Mouse (Mus musculus) hindbrain, embryonic 10.5 days (tissue): ENCODE data around the gene Tet1. TPM values are rescaled to one million over a fixed set of nuclear protein-coding genes. Genes with fewer than 3 reads are reported as not detected.

ENCODE experiments used
- DNase-seq: peaks from one replicate; pipeline ENCODE4 v3.0.0-alpha.2; 2017; ENCODE audit warnings: low spot score
- H3K27ac ChIP-seq: fragments of 300-500 bp; sonication (generic); 2 replicates; pipeline ENCODE4 v1.5.1; 2016; ENCODE audit warnings: mild to moderate bottlenecking, moderate library complexity
- H3K27me3 ChIP-seq: fragments of 300-500 bp; sonication (generic); 2 replicates; pipeline ENCODE4 v1.6.1; 2016; ENCODE audit warnings: mild to moderate bottlenecking; ENCODE audit not compliant: poor library complexity, insufficient read depth, severe bottlenecking
- H3K36me3 ChIP-seq: fragments of 300-500 bp; sonication (generic); 2 replicates; pipeline ENCODE4 v1.6.1; 2016; ENCODE audit warnings: mild to moderate bottlenecking, moderate library complexity
- H3K4me1 ChIP-seq: fragments of 300-500 bp; sonication (generic); replicated peaks from 2 replicates; pipeline ENCODE4 v1.6.1; 2016; ENCODE audit warnings: mild to moderate bottlenecking
- H3K4me3 ChIP-seq: fragments of 300-500 bp; sonication (generic); 2 replicates; pipeline ENCODE4 v1.5.1; 2016; ENCODE audit warnings: mild to moderate bottlenecking, moderate library complexity
- H3K9me3 ChIP-seq: fragments of 300-500 bp; sonication (generic); 2 replicates; pipeline ENCODE4 v1.6.1; 2016; ENCODE audit warnings: mild to moderate bottlenecking, moderate library complexity
- WGBS: fragments of 180-500 bp; shearing (Covaris S2); methylation state at CpG from one replicate; pipeline ENCODE4 v1.1.7; 2016; 5-methylcytosine and 5-hydroxymethylcytosine counted together
- polyA plus RNA-seq: library from polyadenylated mRNA; unstranded; fragments of >200 nt; fragmentation: Nextera tagmentation; extraction: Ambion mirVana; gene quantifications from 2 replicates; pipeline ENCODE4 v1.2.1, GENCODE M21; 2016

Tet1 gene
- polyA plus RNA-seq, 1 experiment from 2014 or later, result 26.7 TPM

DNA sequence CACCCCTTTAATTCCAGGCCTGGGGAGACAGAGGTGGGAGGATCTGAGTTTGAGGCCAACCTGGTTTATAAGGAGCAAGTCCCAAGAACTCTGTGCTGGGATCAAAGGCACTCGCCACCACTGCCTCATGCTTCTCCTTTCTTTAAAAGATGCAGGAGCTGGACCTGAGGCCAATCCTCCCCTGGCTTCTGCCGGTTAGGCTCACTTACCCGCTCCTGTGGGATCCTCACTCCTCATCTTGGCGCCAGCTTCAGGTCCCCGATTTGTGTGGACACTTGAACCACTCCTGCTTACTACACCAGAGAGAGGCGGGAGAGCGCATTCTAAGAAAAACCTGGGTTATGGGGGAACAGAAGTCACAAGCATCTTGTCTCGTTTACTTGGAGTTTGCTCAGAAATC lies 7.0 kb downstream of the Tet1 start:
- H3K9me3 ChIP-seq, result no peaks in the 10 kb centered on the region
- no peak for DNase-seq
- H3K36me3 ChIP-seq, result no peaks in the 10 kb centered on the region
- no peaks in the 10 kb centered on the region for H3K4me1 ChIP-seq
- WGBS, result 49% methylated on average over 8 of the region's 8 CpGs
- no peak overlapping the region for H3K27ac ChIP-seq
- H3K27me3 ChIP-seq, result no peaks in the 10 kb centered on the region
- H3K4me3 ChIP-seq, result no peak overlapping the region

- no peak for DNase-seq
- no peak overlapping the region for H3K27ac ChIP-seq
- H3K27me3 ChIP-seq, result no peaks in the 10 kb centered on the region
- no peaks in the 10 kb centered on the region for H3K36me3 ChIP-seq
- H3K4me1 ChIP-seq, result no peaks in the 10 kb centered on the region
- WGBS, result 96% methylated on average over 4 of the region's 4 CpGs
- H3K9me3 ChIP-seq, result no peaks in the 10 kb centered on the region
- no peak overlapping the region for H3K4me3 ChIP-seq
Measured at GRCm38 (mm10) chr10:62900144-62900543, 8.7 kb downstream of the Tet1 start.

DNA sequence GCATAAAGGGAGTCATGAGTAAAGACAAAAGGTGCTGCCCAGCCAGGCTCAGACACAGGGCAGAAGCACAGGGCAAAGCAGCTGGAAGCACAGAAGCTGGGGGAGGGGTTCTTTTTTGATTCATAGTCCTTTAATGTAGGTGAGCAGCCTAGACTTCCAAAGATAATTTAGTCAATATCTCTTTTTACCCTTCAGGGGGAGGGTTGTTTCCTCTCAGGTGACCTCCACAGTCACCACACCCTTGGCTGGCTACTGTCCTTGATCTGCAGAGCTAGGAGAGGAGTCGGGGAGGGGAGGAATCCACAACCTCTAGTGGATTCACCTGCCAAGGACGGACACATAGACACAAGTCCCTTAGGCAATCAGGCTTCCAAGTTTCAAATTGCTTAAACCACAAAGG lies 10.7 kb downstream of the Tet1 start:
- 84% methylated on average over 2 of the region's 2 CpGs for WGBS
- no peaks in the 10 kb centered on the region for H3K9me3 ChIP-seq
- no peaks in the 10 kb centered on the region for H3K4me1 ChIP-seq
- H3K27ac ChIP-seq, result no peak overlapping the region
- no peak overlapping the region for H3K4me3 ChIP-seq
- no peak for DNase-seq
- H3K36me3 ChIP-seq, result no peaks in the 10 kb centered on the region
- H3K27me3 ChIP-seq, result no peaks in the 10 kb centered on the region

- 91% methylated on average over 3 of the region's 3 CpGs for WGBS
Measured at GRCm38 (mm10) chr10:62897437-62897836, 11.4 kb downstream of the Tet1 start.

DNA sequence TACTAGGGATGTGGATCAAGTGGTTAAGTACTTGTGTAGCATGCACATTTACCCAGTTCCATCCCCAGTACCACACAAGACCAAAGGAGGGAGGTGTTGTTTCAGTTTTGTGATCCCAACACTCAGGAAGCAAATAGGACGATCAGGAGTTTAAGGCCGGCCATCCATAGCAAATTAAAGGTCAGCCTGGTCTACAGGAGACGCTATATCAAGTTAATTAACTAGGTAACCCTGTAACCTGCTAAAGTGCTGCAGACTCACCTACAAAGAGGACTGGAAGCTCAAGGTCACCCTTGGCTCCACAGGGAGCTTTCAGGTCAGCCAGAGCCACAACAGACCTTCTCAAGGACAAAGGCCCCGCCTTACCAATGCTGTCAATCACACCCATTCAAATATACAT lies 12.0 kb downstream of the Tet1 start:
- H3K27ac ChIP-seq, result no peak overlapping the region

More at GRCm38 (mm10) chr10:62897437-62897836, 11.4 kb downstream of the Tet1 start:
- Histone ChIP-seq H3K36me3 (no peaks in the 10 kb centered on the region), H3K27ac (no peak overlapping the region), H3K4me1 (no peaks in the 10 kb centered on the region), H3K27me3 (no peaks in the 10 kb centered on the region), H3K4me3 (no peak overlapping the region), H3K9me3 (no peaks in the 10 kb centered on the region)
- DNase-seq, result no peak

DNA sequence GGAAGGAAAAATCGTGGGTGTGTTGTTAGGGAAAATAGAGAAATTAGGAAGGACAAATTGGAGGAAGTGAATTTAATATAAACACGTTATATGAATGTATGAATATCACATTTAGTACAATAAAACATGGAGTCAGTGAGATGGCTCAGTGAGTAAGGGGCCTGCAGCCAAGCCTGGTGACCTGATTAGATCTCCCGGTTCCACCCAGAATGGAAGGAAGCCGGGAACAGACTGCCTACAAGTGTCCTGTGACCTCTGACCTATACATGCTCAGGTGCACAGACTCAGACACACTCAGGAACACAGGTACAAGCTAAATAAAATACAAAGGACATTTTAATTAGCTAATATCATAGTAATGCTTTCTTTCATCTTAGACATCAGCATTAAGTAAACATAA lies 12.8 kb downstream of the Tet1 start:
- Histone ChIP-seq H3K9me3 (no peaks in the 10 kb centered on the region), H3K27me3 (no peaks in the 10 kb centered on the region), H3K36me3 (no peaks in the 10 kb centered on the region), H3K27ac (no peak overlapping the region), H3K4me1 (no peaks in the 10 kb centered on the region), H3K4me3 (no peak overlapping the region)
- WGBS, result 76% methylated on average over 4 of the region's 4 CpGs
- no peak for DNase-seq

More for the DNA sequence above, 12.0 kb downstream of the Tet1 start:
- no peaks in the 10 kb centered on the region for H3K27me3 ChIP-seq
- no peaks in the 10 kb centered on the region for H3K4me1 ChIP-seq
- H3K9me3 ChIP-seq, result no peaks in the 10 kb centered on the region
- DNase-seq, result no peak
- WGBS, result 74% methylated on average over 4 of the region's 4 CpGs
- no peaks in the 10 kb centered on the region for H3K36me3 ChIP-seq
- H3K4me3 ChIP-seq, result no peak overlapping the region

GRCm38 (mm10) chr10:62895386-62895785 lies 13.4 kb downstream of the Tet1 start:
- 80% methylated on average over 6 of the region's 6 CpGs for WGBS
- Histone ChIP-seq H3K27ac (no peak overlapping the region), H3K9me3 (no peaks in the 10 kb centered on the region), H3K4me3 (no peak overlapping the region), H3K36me3 (no peaks in the 10 kb centered on the region), H3K4me1 (no peaks in the 10 kb centered on the region), H3K27me3 (no peaks in the 10 kb centered on the region)
- DNase-seq, result no peak

- Histone ChIP-seq H3K9me3 (no peaks in the 10 kb centered on the region), H3K4me3 (no peak overlapping the region), H3K27ac (no peak overlapping the region), H3K27me3 (no peaks in the 10 kb centered on the region), H3K4me1 (no peaks in the 10 kb centered on the region), H3K36me3 (no peaks in the 10 kb centered on the region)
- no peak for DNase-seq
- WGBS, result 74% methylated on average over 3 of the region's 3 CpGs
Measured at GRCm38 (mm10) chr10:62894447-62894846, 14.3 kb downstream of the Tet1 start.

GRCm38 (mm10) chr10:62893356-62893884 lies 15.4 kb downstream of the Tet1 start:
- Histone ChIP-seq H3K27me3 (0 out of 2 replicates have a peak, but pooled peaks cover under 1% of the 10 kb centered on the region), H3K4me3 (no peak overlapping the region), H3K27ac (no peak overlapping the region), H3K4me1 (no peaks in the 10 kb centered on the region), H3K9me3 (no peaks in the 10 kb centered on the region), H3K36me3 (no peaks in the 10 kb centered on the region)
- WGBS, result 81% methylated on average over 6 of the region's 6 CpGs
- no peak for DNase-seq

DNA sequence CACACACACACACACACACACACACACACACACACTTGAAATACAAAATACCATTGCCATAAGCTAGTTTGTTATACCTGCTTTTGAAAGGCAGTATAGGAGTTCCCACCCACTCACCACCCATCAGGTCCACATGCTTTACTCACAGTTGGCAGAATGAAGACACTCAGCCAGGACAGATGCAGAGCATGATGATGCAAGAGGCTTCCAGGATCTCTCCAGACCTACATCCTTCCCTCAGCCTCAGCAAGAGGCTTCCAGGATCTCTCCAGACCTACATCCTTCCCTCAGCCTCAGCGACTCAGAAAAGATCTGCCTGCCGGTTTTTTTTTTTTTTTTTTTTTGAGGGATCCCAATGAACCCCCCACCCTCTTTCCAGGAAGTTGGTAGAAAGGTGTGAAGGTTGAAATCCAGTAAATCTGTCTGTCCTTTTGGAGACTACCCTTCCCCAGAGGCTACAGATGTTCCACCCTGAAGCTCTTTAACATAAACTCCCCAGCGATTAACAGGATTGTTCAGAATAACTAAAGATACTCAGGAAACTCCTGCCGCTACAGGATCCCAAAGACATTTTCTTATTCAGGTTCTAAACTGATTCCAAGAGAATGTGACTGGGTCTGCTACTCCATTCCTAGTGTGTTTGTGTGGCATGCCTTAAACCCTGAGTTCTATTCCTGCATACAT lies 16.1 kb downstream of the Tet1 start:
- peaks cover 8% of the 10 kb centered on the region; the same call in 1 of the 2 replicates for H3K27me3 ChIP-seq
- no peak overlapping the region for H3K27ac ChIP-seq
- H3K4me1 ChIP-seq, result no peaks in the 10 kb centered on the region
- H3K9me3 ChIP-seq, result no peaks in the 10 kb centered on the region
- no peak for DNase-seq
- no peak overlapping the region for H3K4me3 ChIP-seq
- H3K36me3 ChIP-seq, result no peaks in the 10 kb centered on the region
- WGBS, result 19% methylated on average over 4 of the region's 4 CpGs

DNA sequence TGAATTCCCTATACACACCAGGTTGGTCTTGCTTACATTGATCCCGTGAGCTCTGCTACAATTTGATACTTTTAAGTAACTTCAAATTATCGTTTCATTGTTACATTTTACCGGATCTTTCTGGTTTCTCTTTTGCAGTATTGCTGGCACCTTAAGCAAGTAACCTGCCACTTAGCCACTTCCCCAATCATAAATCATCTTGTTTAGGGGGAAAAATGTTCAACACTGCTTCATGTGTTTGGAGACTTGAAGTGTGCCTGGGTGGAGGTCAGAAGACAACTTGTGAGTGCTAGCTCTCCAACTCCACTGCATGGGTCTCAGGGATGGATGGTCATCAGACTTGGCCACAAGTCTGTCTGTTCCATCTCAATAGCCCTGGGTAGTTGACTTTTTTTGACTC lies 17.8 kb downstream of the Tet1 start:
- Histone ChIP-seq H3K36me3 (no peaks in the 10 kb centered on the region), H3K4me3 (no peak overlapping the region), H3K9me3 (no peaks in the 10 kb centered on the region), H3K4me1 (peaks cover 5% of the 10 kb centered on the region; the same call in 1 of the 2 replicates), H3K27me3 (peaks cover 8% of the 10 kb centered on the region; the same call in 1 of the 2 replicates), H3K27ac (no peak overlapping the region)
- 89% methylated on average over 3 of the region's 3 CpGs for WGBS
- DNase-seq, result no peak

- Histone ChIP-seq H3K36me3 (no peaks in the 10 kb centered on the region), H3K27ac (peak overlapping the region; percentile 89), H3K27me3 (peaks cover 20% of the 10 kb centered on the region), H3K9me3 (no peaks in the 10 kb centered on the region), H3K4me1 (peaks cover 22% of the 10 kb centered on the region), H3K4me3 (peak overlapping the region; percentile 85)
- peak; percentile 93 for DNase-seq
- under 1% methylated on average over 56 of the region's 56 CpGs for WGBS
Measured at GRCm38 (mm10) chr10:62886799-62887591, 21.8 kb downstream of the Tet1 start.
